Mouse (Mus musculus) heart, embryonic 11.5 days (tissue): ENCODE data around the gene Plekhj1. TPM values are rescaled to one million over a fixed set of nuclear protein-coding genes. Genes with fewer than 3 reads are reported as not detected.

Experiments used
- ATAC-seq: fragments of 200-750 bp; cut with Nextera tagmentation; replicated peaks from 2 replicates; pipeline ENCODE4 v1.8.0; 2017; ENCODE audit warnings: moderate library complexity; ENCODE audit not compliant: insufficient number of reproducible peaks, low FRiP score, low TSS enrichment
- H3K27ac ChIP-seq: fragments of 300-500 bp; sonication (generic); 2 replicates; pipeline ENCODE4 v1.5.1; 2014; ENCODE audit warnings: mild to moderate bottlenecking, low read depth, low read length
- H3K27me3 ChIP-seq: fragments of 300-500 bp; sonication (generic); 2 replicates; pipeline ENCODE4 v1.6.1; 2014; ENCODE audit warnings: mild to moderate bottlenecking, low read length, mixed read lengths; ENCODE audit not compliant: control insufficient read depth, insufficient read depth
- H3K36me3 ChIP-seq: fragments of 300-500 bp; sonication (generic); 2 replicates; pipeline ENCODE4 v1.6.1; 2014; ENCODE audit warnings: mild to moderate bottlenecking, low read length, moderate library complexity, mixed read lengths; ENCODE audit not compliant: control insufficient read depth, insufficient read depth
- H3K4me1 ChIP-seq: fragments of 300-500 bp; sonication (generic); 2 replicates; pipeline ENCODE4 v1.6.1; 2014; ENCODE audit warnings: low read length; ENCODE audit not compliant: control insufficient read depth, insufficient read depth
- H3K4me2 ChIP-seq: fragments of 300-500 bp; sonication (generic); 2 replicates; pipeline ENCODE4 v1.6.1; 2014; ENCODE audit warnings: mild to moderate bottlenecking, moderate library complexity
- H3K4me3 ChIP-seq: fragments of 300-500 bp; sonication (generic); 2 replicates; pipeline ENCODE4 v1.5.1; 2014; ENCODE audit warnings: low read depth, low read length
- H3K9ac ChIP-seq: fragments of 300-500 bp; sonication (generic); 2 replicates; pipeline ENCODE4 v1.6.1; 2014; ENCODE audit warnings: mild to moderate bottlenecking, low read depth, low read length, moderate library complexity
- H3K9me3 ChIP-seq: fragments of 300-500 bp; sonication (generic); replicated peaks from 2 replicates; pipeline ENCODE4 v1.6.1; 2016; ENCODE audit warnings: low read length; ENCODE audit not compliant: control insufficient read depth
- WGBS: fragments of 180-500 bp; shearing (Covaris S2); extraction: QIAGEN DNeasy Blood & Tissue Kit; methylation state at CpG from one replicate; pipeline ENCODE4 v1.1.7; 2014; ENCODE audit not compliant: insufficient replicate concordance; 5-methylcytosine and 5-hydroxymethylcytosine counted together
- polyA plus RNA-seq: library from polyadenylated mRNA; unstranded; fragments of >200 nt; fragmentation: Nextera tagmentation; extraction: Ambion mirVana; gene quantifications from 2 replicates; pipeline ENCODE4 v1.2.1, GENCODE M21; 2014

The Plekhj1 gene
- polyA plus RNA-seq, 1 experiment from 2014 or later: 97.7 TPM

DNA sequence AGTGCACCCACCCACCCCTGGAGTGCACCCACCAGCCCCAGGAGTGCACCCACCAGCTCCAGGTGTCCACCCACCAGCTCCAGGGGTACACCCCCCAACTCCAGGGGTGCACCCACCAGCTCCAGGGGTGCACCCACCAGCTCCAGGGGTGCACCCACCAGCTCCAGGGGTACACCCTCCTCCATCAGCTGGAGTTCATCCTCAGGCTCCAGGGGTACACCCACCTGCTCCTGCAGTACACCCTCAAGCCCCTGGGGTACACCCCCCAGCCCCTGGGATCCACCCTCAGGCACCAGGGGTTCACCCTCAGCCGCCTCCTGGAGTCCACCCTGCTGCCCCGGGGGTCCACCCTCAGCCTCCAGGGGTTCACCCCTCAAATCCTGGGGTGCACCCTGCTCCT is 5.9 kb upstream of the Plekhj1 start:
- H3K4me1 ChIP-seq: peaks cover 49% of the 10 kb centered on the region

DNA sequence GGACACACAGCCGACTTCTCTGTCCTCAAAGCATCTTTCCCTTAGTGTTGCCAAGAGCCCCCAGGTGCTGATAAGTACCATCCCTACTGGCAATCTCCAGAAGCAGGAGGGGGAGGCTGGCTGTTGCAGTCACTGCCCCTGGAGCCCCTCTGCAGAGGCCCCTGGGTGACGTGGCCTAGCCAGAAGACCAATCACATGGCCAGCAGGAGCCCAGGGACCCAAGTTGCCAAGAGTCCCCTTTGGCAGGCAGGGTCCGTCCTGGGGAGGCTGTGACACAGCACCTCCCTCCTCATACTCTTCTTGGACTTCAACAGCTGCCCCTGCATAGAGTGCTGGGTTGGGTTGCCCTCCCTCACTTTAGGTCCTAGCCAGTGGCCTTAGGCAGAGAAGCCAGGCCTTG is 4.6 kb upstream of the Plekhj1 start:
- Histone ChIP-seq H3K4me1 (peaks cover 36% of the 10 kb centered on the region), H3K9me3 (no peaks in the 10 kb centered on the region), H3K4me3 (no peak overlapping the region), H3K27me3 (peaks cover 6% of the 10 kb centered on the region), H3K36me3 (peaks cover 22% of the 10 kb centered on the region), H3K27ac (no peak overlapping the region), H3K9ac (no peak overlapping the region), H3K4me2 (no peak overlapping the region)
- 74% methylated on average over 3 of the region's 3 CpGs for WGBS
- no peak for ATAC-seq

More for the DNA sequence above, 5.9 kb upstream of the Plekhj1 start:
- Histone ChIP-seq H3K4me3 (no peak overlapping the region), H3K9me3 (no peaks in the 10 kb centered on the region), H3K36me3 (peaks cover 22% of the 10 kb centered on the region), H3K4me2 (no peak overlapping the region), H3K27me3 (peaks cover 11% of the 10 kb centered on the region), H3K27ac (no peak overlapping the region), H3K9ac (0 out of 2 replicates have a peak overlapping the region, but pooled peaks have one; percentile 4)
- 100% methylated on average over 2 of the region's 2 CpGs for WGBS
- no peak for ATAC-seq

DNA sequence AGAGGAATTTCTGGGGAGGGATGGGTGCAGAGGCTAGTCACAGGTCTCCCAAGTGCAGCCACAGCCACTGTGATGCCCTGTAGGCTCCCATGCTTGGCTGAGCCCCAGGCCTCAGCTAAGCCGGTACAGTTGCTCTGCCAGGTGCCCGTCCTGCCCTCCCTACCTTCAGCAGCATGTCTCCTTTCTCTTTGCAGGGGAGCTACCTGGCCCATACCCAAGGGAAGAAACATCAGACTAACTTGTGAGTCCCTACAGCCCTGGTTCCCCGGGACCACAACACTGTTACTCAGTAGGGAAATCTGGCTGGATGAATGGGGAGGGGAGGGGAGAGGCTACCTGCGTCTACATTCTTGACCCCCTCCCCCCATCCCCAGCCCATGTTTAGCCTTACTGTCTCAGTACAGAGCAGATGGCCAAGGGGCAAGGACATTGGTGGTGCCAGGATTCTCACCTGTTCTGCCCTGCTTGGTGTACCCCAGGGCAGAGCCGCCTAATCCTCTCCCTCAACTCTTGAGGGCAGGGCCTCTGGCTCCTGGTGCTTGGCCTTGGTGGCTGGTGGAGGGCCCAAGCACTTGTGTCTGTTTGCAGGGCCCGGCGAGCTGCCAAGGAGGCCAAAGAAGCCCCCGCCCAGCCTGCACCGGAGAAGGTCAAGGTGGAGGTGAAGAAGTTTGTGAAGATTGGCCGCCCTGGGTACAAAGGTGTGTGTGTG is 3.9 kb upstream of the Plekhj1 start:
- Histone ChIP-seq H3K4me1 (peaks cover 30% of the 10 kb centered on the region), H3K4me3 (no peak overlapping the region), H3K27me3 (peaks cover 5% of the 10 kb centered on the region; the same call in 1 of the 2 replicates), H3K27ac (no peak overlapping the region), H3K9me3 (no peaks in the 10 kb centered on the region), H3K9ac (no peak overlapping the region), H3K4me2 (no peak overlapping the region), H3K36me3 (peaks cover 22% of the 10 kb centered on the region)
- WGBS: 88% methylated on average over 10 of the region's 10 CpGs
- ATAC-seq: no peak

DNA sequence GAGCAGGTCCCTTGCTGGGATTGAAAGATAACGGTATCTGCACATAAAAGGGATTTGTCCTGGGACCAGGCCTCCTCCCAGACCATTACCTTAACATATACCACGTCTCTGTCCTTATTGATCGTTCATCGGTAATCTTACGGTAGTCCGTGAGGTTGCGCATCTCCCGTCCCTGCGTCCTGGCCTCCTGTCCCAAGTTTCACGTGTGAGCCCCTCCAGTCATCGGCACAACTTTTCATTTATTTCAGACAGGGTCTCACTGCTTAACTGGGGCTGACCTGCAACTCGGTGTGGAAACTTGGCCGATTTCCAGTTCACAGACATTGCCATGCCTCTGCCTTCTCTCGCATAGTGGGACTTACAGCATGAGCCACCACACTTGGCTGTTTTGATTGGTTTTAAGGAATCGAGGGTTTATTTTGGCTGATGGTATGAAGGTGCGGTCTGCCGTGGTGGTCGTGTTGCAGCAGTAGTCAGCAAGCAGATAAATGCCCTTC is 692 bp upstream of the Plekhj1 start:
- Histone ChIP-seq H3K4me2 (peak overlapping the region; percentile 96), H3K27me3 (no peaks in the 10 kb centered on the region), H3K9ac (peak overlapping the region; percentile 98), H3K4me1 (peaks cover 20% of the 10 kb centered on the region), H3K4me3 (peak overlapping the region; percentile 90), H3K36me3 (peaks cover 36% of the 10 kb centered on the region), H3K27ac (peak overlapping the region; percentile 95), H3K9me3 (no peaks in the 10 kb centered on the region)
- 2% methylated on average over 18 of the region's 18 CpGs for WGBS
- no peak for ATAC-seq

DNA sequence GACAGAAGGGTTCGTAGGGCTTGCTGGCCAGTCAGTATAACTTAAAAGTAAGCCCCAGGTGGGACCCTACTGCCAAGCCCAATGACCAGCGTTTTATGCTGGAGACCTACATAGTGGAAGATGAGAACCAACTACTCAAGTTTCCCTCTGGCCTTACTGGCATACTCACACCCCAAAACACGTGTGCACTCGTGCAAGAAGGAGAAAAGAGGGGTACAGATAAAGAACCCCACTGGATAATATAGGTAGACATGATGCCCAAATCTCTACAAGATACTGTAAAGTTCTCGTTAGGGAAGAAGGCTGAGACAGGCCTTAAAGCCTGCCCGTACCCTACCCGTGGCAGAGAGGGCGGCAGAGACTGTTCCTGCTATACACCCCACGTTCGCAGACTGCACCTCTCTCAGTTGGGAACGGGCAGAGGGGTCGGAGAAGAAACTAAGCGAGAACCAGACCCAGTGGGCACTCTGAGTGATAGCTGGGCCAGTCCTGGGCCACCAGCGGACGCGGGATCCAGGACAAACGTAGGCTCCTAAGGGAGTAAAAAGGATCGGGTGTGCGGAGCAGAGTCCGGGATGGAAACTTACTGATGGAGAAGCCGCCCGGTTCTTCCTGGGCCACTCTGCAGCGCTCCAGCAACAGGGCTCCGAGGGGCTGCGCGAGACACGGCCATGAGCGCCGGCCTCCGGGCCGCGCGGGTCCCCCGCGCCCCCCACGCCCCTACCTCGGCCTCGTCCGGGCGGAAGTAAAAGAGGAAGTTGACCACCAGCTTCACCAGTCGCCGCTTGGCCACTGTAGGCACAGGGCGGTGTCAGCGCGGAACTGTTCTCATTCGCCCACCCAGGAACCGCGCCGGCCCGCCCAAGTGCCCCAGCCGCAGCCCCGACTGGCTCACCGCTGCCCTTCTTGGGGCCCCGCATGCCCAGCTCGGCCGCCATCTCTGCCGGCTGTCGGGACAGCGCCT is 958 bp downstream of the Plekhj1 start:
- WGBS: 3% methylated on average over 59 of the region's 59 CpGs
- ATAC-seq: peak; percentile 35
- no peaks in the 10 kb centered on the region for H3K9me3 ChIP-seq
- peaks cover 20% of the 10 kb centered on the region for H3K4me1 ChIP-seq
- H3K27ac ChIP-seq: peak overlapping the region; percentile 95
- peaks cover 31% of the 10 kb centered on the region for H3K36me3 ChIP-seq
- peak overlapping the region; percentile 96 for H3K4me2 ChIP-seq
- peak overlapping the region; percentile 98 for H3K9ac ChIP-seq
- H3K4me3 ChIP-seq: peak overlapping the region; percentile 90
- H3K27me3 ChIP-seq: no peaks in the 10 kb centered on the region

DNA sequence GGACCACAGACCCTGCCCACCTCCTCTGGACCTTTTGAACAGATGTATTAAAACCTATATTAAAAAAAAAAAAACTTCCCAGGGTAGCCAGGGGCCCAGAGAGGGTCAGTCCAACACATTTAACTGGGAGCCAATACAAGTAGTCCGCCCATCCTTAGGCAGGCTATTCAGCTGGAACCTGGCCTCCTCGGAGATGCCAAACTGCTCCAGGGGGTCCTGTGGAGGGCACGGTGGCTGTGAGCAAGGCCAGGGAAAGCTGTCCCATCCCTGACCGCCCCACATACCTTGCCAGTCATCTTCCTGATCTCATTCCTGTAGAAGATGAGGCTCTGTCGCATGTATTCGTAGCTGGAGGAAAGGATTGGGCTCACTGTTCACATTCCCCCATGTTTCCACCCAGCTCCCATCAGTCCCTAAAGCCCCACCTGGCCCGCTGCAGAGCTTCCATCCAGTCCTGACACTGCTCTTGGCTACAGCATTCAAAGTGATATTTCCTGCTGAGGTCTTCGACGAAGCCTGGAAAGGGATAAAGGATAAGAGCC is 2.0 kb downstream of the Plekhj1 start:
- Histone ChIP-seq H3K4me1 (peaks cover 31% of the 10 kb centered on the region), H3K4me2 (peak overlapping the region; percentile 96), H3K9me3 (no peaks in the 10 kb centered on the region), H3K27me3 (no peaks in the 10 kb centered on the region), H3K4me3 (peak overlapping the region; percentile 90), H3K36me3 (peaks cover 33% of the 10 kb centered on the region), H3K9ac (no peak overlapping the region), H3K27ac (no peak overlapping the region)
- ATAC-seq: no peak
- WGBS: 75% methylated on average over 9 of the region's 9 CpGs

DNA sequence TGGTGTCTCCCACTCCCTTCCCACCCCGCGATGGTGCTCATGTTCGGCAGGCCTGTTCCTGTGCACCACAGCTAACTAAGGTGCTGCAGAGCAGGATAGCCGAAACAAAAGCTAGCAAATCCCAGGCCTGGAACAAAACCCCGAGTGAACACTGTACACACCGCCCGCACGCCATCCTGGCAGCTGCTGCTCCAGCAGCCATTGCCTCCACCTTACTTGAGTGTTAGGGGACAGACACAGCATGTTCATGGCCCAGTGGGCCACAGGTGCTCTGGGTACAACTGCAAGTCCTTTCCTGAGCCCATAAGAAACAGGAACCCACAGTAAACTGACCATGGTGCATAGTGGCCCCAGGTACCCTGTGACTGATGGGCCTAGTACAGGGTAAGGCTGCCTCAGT is 3.7 kb downstream of the Plekhj1 start:
- no peaks in the 10 kb centered on the region for H3K27me3 ChIP-seq
- no peak overlapping the region for H3K4me3 ChIP-seq
- peaks cover 39% of the 10 kb centered on the region for H3K36me3 ChIP-seq
- no peak overlapping the region; the same call in 1 of the 2 replicates for H3K27ac ChIP-seq
- no peak for ATAC-seq
- WGBS: 87% methylated on average over 8 of the region's 8 CpGs
- H3K4me2 ChIP-seq: no peak overlapping the region
- no peaks in the 10 kb centered on the region for H3K9me3 ChIP-seq
- peaks cover 34% of the 10 kb centered on the region for H3K4me1 ChIP-seq
- H3K9ac ChIP-seq: no peak overlapping the region

DNA sequence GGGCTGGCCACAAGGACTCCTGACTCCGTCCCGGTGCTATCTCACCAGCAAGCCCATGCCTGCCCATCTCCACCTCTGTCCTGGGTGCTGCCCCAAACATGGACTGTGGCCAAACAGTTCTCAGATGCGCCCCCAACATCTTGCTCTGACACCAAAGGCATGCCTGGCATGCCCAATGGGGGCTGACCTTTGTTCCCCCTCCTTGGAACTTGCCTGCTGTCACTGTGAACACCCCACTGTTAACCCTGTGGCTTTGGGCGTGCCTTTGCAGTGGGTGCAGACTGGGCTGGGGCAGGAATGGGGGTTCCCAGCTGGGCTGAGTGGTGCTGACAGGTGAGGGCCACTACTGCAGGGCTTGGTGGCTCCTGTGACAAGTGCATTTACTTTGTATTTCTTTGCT is 4.6 kb downstream of the Plekhj1 start:
- no peak overlapping the region for H3K9ac ChIP-seq
- H3K4me3 ChIP-seq: no peak overlapping the region
- no peak overlapping the region for H3K4me2 ChIP-seq
- H3K36me3 ChIP-seq: peaks cover 44% of the 10 kb centered on the region
- peaks cover 30% of the 10 kb centered on the region for H3K4me1 ChIP-seq
- WGBS: 82% methylated on average over 4 of the region's 4 CpGs
- ATAC-seq: no peak
- H3K9me3 ChIP-seq: no peaks in the 10 kb centered on the region
- no peak overlapping the region for H3K27ac ChIP-seq
- H3K27me3 ChIP-seq: no peaks in the 10 kb centered on the region
